Mouse (Mus musculus) forebrain, embryonic 15.5 days (tissue): ENCODE measurements around the gene Gmcl1. TPM values are rescaled to one million over a fixed set of nuclear protein-coding genes. Genes with fewer than 3 reads are reported as not detected.

ENCODE experiments used
- ATAC-seq: fragments of 200-750 bp; cut with Nextera tagmentation; replicated peaks from 2 replicates; pipeline ENCODE4 v1.8.0; 2017; ENCODE audit warnings: mild to moderate bottlenecking, moderate TSS enrichment, moderate library complexity
- H3K27ac ChIP-seq: fragments of 300-500 bp; sonication (generic); replicated peaks from 2 replicates; pipeline ENCODE4 v1.5.1; 2015; ENCODE audit warnings: mild to moderate bottlenecking, inconsistent platforms
- H3K27me3 ChIP-seq: fragments of 300-500 bp; sonication (generic); 2 replicates; pipeline ENCODE4 v1.6.1; 2015; ENCODE audit warnings: inconsistent platforms
- H3K36me3 ChIP-seq: fragments of 300-500 bp; sonication (generic); 2 replicates; pipeline ENCODE4 v1.6.1; 2015; ENCODE audit warnings: mild to moderate bottlenecking, inconsistent platforms
- H3K4me1 ChIP-seq: fragments of 300-500 bp; sonication (generic); 2 replicates; pipeline ENCODE4 v1.6.1; 2015; ENCODE audit warnings: inconsistent platforms
- H3K4me2 ChIP-seq: fragments of 300-500 bp; sonication (generic); replicated peaks from 2 replicates; pipeline ENCODE4 v1.6.1; 2015; ENCODE audit warnings: mild to moderate bottlenecking, inconsistent platforms
- H3K4me3 ChIP-seq: fragments of 300-500 bp; sonication (generic); 2 replicates; pipeline ENCODE4 v1.5.1; 2015; ENCODE audit warnings: mild to moderate bottlenecking, inconsistent platforms
- H3K9ac ChIP-seq: fragments of 300-500 bp; sonication (generic); replicated peaks from 2 replicates; pipeline ENCODE4 v1.6.1; 2015; ENCODE audit warnings: mild to moderate bottlenecking, inconsistent platforms
- H3K9me3 ChIP-seq: fragments of 300-500 bp; sonication (generic); 2 replicates; pipeline ENCODE4 v1.6.1; 2016; ENCODE audit warnings: inconsistent platforms
- WGBS: fragments of 180-500 bp; shearing (Covaris S2); methylation state at CpG from one replicate; pipeline ENCODE4 v1.1.7; 2015; ENCODE audit warnings: mixed read lengths; 5-methylcytosine and 5-hydroxymethylcytosine counted together
- polyA plus RNA-seq: library from polyadenylated mRNA; unstranded; fragments of >200 nt; fragmentation: Nextera tagmentation; extraction: Ambion mirVana; gene quantifications from 2 replicates; pipeline ENCODE4 v1.2.1, GENCODE M21; 2015

Gene Gmcl1
- polyA plus RNA-seq, 1 experiment from 2014 or later, result 48.3 TPM

GRCm38 (mm10) chr6:86767465-86767864 lies 34.3 kb upstream of the Gmcl1 start:
- Histone ChIP-seq H3K4me1 (no peaks in the 10 kb centered on the region), H3K4me2 (no peak overlapping the region), H3K36me3 (no peaks in the 10 kb centered on the region), H3K27ac (no peak overlapping the region), H3K27me3 (no peaks in the 10 kb centered on the region), H3K9ac (no peak overlapping the region), H3K9me3 (no peaks in the 10 kb centered on the region), H3K4me3 (no peak overlapping the region)
- WGBS, result 77% methylated on average over 3 of the region's 3 CpGs
- no peak for ATAC-seq

- ATAC-seq, result no peak
- Histone ChIP-seq H3K9ac (no peak overlapping the region), H3K27ac (no peak overlapping the region), H3K36me3 (no peaks in the 10 kb centered on the region), H3K4me2 (no peak overlapping the region), H3K9me3 (no peaks in the 10 kb centered on the region), H3K4me1 (no peaks in the 10 kb centered on the region), H3K4me3 (no peak overlapping the region), H3K27me3 (no peaks in the 10 kb centered on the region)
- 81% methylated on average over 6 of the region's 6 CpGs for WGBS
These were observed 32.5 kb upstream of the Gmcl1 start for GRCm38 (mm10) chr6:86765637-86766059.

- H3K9me3 ChIP-seq, result no peaks in the 10 kb centered on the region
- no peak overlapping the region for H3K4me3 ChIP-seq
- no peak for ATAC-seq
- H3K4me2 ChIP-seq, result no peak overlapping the region
- no peak overlapping the region for H3K9ac ChIP-seq
- H3K27me3 ChIP-seq, result no peaks in the 10 kb centered on the region
- H3K4me1 ChIP-seq, result no peaks in the 10 kb centered on the region
- H3K36me3 ChIP-seq, result no peaks in the 10 kb centered on the region
- WGBS, result 91% methylated on average over 10 of the region's 10 CpGs
- no peak overlapping the region for H3K27ac ChIP-seq
These were observed 21.1 kb upstream of the Gmcl1 start for GRCm38 (mm10) chr6:86754105-86754863.

GRCm38 (mm10) chr6:86752843-86753485 lies 19.8 kb upstream of the Gmcl1 start:
- H3K4me2 ChIP-seq, result no peak overlapping the region
- H3K4me3 ChIP-seq, result no peak overlapping the region
- no peak overlapping the region for H3K9ac ChIP-seq
- 87% methylated on average over 5 of the region's 5 CpGs for WGBS
- H3K27me3 ChIP-seq, result no peaks in the 10 kb centered on the region
- H3K36me3 ChIP-seq, result no peaks in the 10 kb centered on the region
- H3K27ac ChIP-seq, result no peak overlapping the region
- H3K4me1 ChIP-seq, result no peaks in the 10 kb centered on the region
- no peaks in the 10 kb centered on the region for H3K9me3 ChIP-seq
- ATAC-seq, result no peak

- Histone ChIP-seq H3K4me2 (no peak overlapping the region), H3K36me3 (no peaks in the 10 kb centered on the region), H3K4me3 (no peak overlapping the region), H3K9me3 (no peaks in the 10 kb centered on the region), H3K27me3 (no peaks in the 10 kb centered on the region), H3K4me1 (no peaks in the 10 kb centered on the region), H3K9ac (no peak overlapping the region), H3K27ac (no peak overlapping the region)
- no peak for ATAC-seq
- WGBS, result 93% methylated on average over 4 of the region's 4 CpGs
These were observed 17.8 kb upstream of the Gmcl1 start for GRCm38 (mm10) chr6:86750961-86751360.

- Histone ChIP-seq H3K27ac (no peak overlapping the region), H3K9ac (no peak overlapping the region), H3K27me3 (no peaks in the 10 kb centered on the region), H3K4me1 (no peaks in the 10 kb centered on the region), H3K36me3 (no peaks in the 10 kb centered on the region), H3K9me3 (no peaks in the 10 kb centered on the region), H3K4me2 (no peak overlapping the region), H3K4me3 (no peak overlapping the region)
- no peak for ATAC-seq
- 83% methylated on average over 4 of the region's 4 CpGs for WGBS
These were observed 16.6 kb upstream of the Gmcl1 start for GRCm38 (mm10) chr6:86749817-86750216.

GRCm38 (mm10) chr6:86747171-86747570 lies 14.0 kb upstream of the Gmcl1 start:
- no peaks in the 10 kb centered on the region for H3K27me3 ChIP-seq
- ATAC-seq, result no peak

GRCm38 (mm10) chr6:86740652-86741051 lies 7.5 kb upstream of the Gmcl1 start:
- no peaks in the 10 kb centered on the region for H3K36me3 ChIP-seq
- WGBS, result 32% methylated on average over 3 of the region's 3 CpGs
- H3K27me3 ChIP-seq, result no peaks in the 10 kb centered on the region
- no peaks in the 10 kb centered on the region for H3K9me3 ChIP-seq
- ATAC-seq, result no peak
- no peak overlapping the region for H3K4me3 ChIP-seq
- H3K9ac ChIP-seq, result no peak overlapping the region
- no peak overlapping the region for H3K4me2 ChIP-seq
- H3K4me1 ChIP-seq, result no peaks in the 10 kb centered on the region
- no peak overlapping the region for H3K27ac ChIP-seq

More at GRCm38 (mm10) chr6:86747171-86747570, 14.0 kb upstream of the Gmcl1 start:
- Histone ChIP-seq H3K9ac (no peak overlapping the region), H3K27ac (no peak overlapping the region), H3K4me1 (no peaks in the 10 kb centered on the region), H3K4me2 (no peak overlapping the region), H3K36me3 (no peaks in the 10 kb centered on the region), H3K9me3 (no peaks in the 10 kb centered on the region), H3K4me3 (no peak overlapping the region)

GRCm38 (mm10) chr6:86736830-86737229 lies 3.6 kb upstream of the Gmcl1 start:
- ATAC-seq, result no peak
- 81% methylated on average over 6 of the region's 6 CpGs for WGBS

GRCm38 (mm10) chr6:86736313-86736712 lies 3.1 kb upstream of the Gmcl1 start:
- ATAC-seq, result no peak

More at GRCm38 (mm10) chr6:86736830-86737229, 3.6 kb upstream of the Gmcl1 start:
- no peaks in the 10 kb centered on the region for H3K36me3 ChIP-seq
- no peak overlapping the region for H3K4me3 ChIP-seq
- no peaks in the 10 kb centered on the region for H3K27me3 ChIP-seq
- peaks cover 13% of the 10 kb centered on the region for H3K4me1 ChIP-seq
- H3K4me2 ChIP-seq, result no peak overlapping the region
- H3K9me3 ChIP-seq, result no peaks in the 10 kb centered on the region
- H3K9ac ChIP-seq, result no peak overlapping the region
- H3K27ac ChIP-seq, result no peak overlapping the region

GRCm38 (mm10) chr6:86732276-86733173 lies 658 bp downstream of the Gmcl1 start:
- Histone ChIP-seq H3K9ac (peak overlapping the region; percentile 89), H3K4me1 (peaks cover 34% of the 10 kb centered on the region), H3K4me3 (peak overlapping the region; percentile 93), H3K36me3 (0 out of 2 replicates have a peak, but pooled peaks cover 2% of the 10 kb centered on the region), H3K9me3 (no peaks in the 10 kb centered on the region), H3K27ac (peak overlapping the region; percentile 91), H3K27me3 (no peaks in the 10 kb centered on the region), H3K4me2 (peak overlapping the region; percentile 80)
- ATAC-seq, result peak; percentile 49
- WGBS, result under 1% methylated on average over 62 of the region's 62 CpGs

More at GRCm38 (mm10) chr6:86736313-86736712, 3.1 kb upstream of the Gmcl1 start:
- Histone ChIP-seq H3K9ac (no peak overlapping the region), H3K4me3 (no peak overlapping the region), H3K27me3 (no peaks in the 10 kb centered on the region), H3K27ac (0 out of 2 replicates have a peak overlapping the region, but pooled peaks have one; percentile 26), H3K4me2 (no peak overlapping the region), H3K9me3 (no peaks in the 10 kb centered on the region), H3K4me1 (peaks cover 17% of the 10 kb centered on the region), H3K36me3 (no peaks in the 10 kb centered on the region)
- WGBS, result 75% methylated on average over 4 of the region's 4 CpGs

- no peak overlapping the region for H3K4me2 ChIP-seq
- ATAC-seq, result no peak
- H3K36me3 ChIP-seq, result 0 out of 2 replicates have a peak, but pooled peaks cover 8% of the 10 kb centered on the region
- H3K9me3 ChIP-seq, result no peaks in the 10 kb centered on the region
- WGBS, result 91% methylated on average over 5 of the region's 5 CpGs
- no peak overlapping the region for H3K9ac ChIP-seq
- no peak overlapping the region for H3K4me3 ChIP-seq
- H3K27me3 ChIP-seq, result no peaks in the 10 kb centered on the region
- no peak overlapping the region for H3K27ac ChIP-seq
- H3K4me1 ChIP-seq, result peaks cover 27% of the 10 kb centered on the region
These were observed 4.5 kb downstream of the Gmcl1 start for GRCm38 (mm10) chr6:86728711-86729110.
